Mouse (Mus musculus) neural tube, embryonic 15.5 days (tissue): Measurements from ENCODE around the gene C1ql1. TPM values are rescaled to one million over a fixed set of nuclear protein-coding genes. Genes with fewer than 3 reads are reported as not detected.

Experiments used
- ATAC-seq: fragments of 200-750 bp; cut with Nextera tagmentation; 2 replicates; pipeline ENCODE4 v1.8.0; 2017; ENCODE audit warnings: mild to moderate bottlenecking, moderate TSS enrichment, moderate library complexity; ENCODE audit not compliant: low FRiP score
- H3K27ac ChIP-seq: fragments of 300-500 bp; sonication (generic); replicated peaks from 2 replicates; pipeline ENCODE4 v1.5.1; 2015; ENCODE audit warnings: mild to moderate bottlenecking, inconsistent platforms
- H3K27me3 ChIP-seq: fragments of 300-500 bp; sonication (generic); replicated peaks from 2 replicates; pipeline ENCODE4 v1.6.1; 2015; ENCODE audit warnings: inconsistent platforms
- H3K36me3 ChIP-seq: fragments of 300-500 bp; sonication (generic); 2 replicates; pipeline ENCODE4 v1.6.1; 2015; ENCODE audit warnings: inconsistent platforms
- H3K4me1 ChIP-seq: fragments of 300-500 bp; sonication (generic); 2 replicates; pipeline ENCODE4 v1.6.1; 2015; ENCODE audit warnings: inconsistent platforms
- H3K4me2 ChIP-seq: fragments of 300-500 bp; sonication (generic); 2 replicates; pipeline ENCODE4 v1.6.1; 2015; ENCODE audit warnings: inconsistent platforms, mild to moderate bottlenecking, moderate library complexity
- H3K4me3 ChIP-seq: fragments of 300-500 bp; sonication (generic); replicated peaks from 2 replicates; pipeline ENCODE4 v1.5.1; 2015; ENCODE audit warnings: mild to moderate bottlenecking, inconsistent platforms
- H3K9ac ChIP-seq: fragments of 300-500 bp; sonication (generic); replicated peaks from 2 replicates; pipeline ENCODE4 v1.6.1; 2015; ENCODE audit warnings: mild to moderate bottlenecking, inconsistent platforms
- H3K9me3 ChIP-seq: fragments of 300-500 bp; sonication (generic); replicated peaks from 2 replicates; pipeline ENCODE4 v1.6.1; 2016; ENCODE audit warnings: inconsistent platforms
- WGBS: fragments of 180-500 bp; shearing (Covaris S2); methylation state at CpG from one replicate; pipeline ENCODE4 v1.1.7; 2015; ENCODE audit warnings: mixed read lengths; 5-methylcytosine and 5-hydroxymethylcytosine counted together
- polyA plus RNA-seq: library from polyadenylated mRNA; unstranded; fragments of >200 nt; fragmentation: Nextera tagmentation; extraction: Ambion mirVana; gene quantifications from 2 replicates; pipeline ENCODE4 v1.2.1, GENCODE M21; 2015

The C1ql1 gene
- polyA plus RNA-seq, 1 experiment from 2014 or later, result 4.4 TPM

- H3K27ac ChIP-seq, result no peak overlapping the region
- H3K36me3 ChIP-seq, result no peaks in the 10 kb centered on the region
- 88% methylated on average over 10 of the region's 10 CpGs for WGBS
- H3K4me3 ChIP-seq, result no peak overlapping the region
- no peaks in the 10 kb centered on the region for H3K9me3 ChIP-seq
- no peaks in the 10 kb centered on the region for H3K4me1 ChIP-seq
- H3K27me3 ChIP-seq, result peaks cover 23% of the 10 kb centered on the region; the same call in 1 of the 2 replicates
- H3K4me2 ChIP-seq, result no peak overlapping the region
- H3K9ac ChIP-seq, result no peak overlapping the region
- no peak for ATAC-seq
These were observed 15.8 kb downstream of the C1ql1 start for GRCm38 (mm10) chr11:102930672-102931071.

GRCm38 (mm10) chr11:102925351-102925717 lies 21.2 kb downstream of the C1ql1 start:
- peak overlapping the region; percentile 62 for H3K4me3 ChIP-seq
- H3K9ac ChIP-seq, result peak overlapping the region; percentile 46
- peak overlapping the region; percentile 74 for H3K27ac ChIP-seq
- WGBS, result 1% methylated on average over 10 of the region's 10 CpGs
- H3K4me2 ChIP-seq, result peak overlapping the region; percentile 94
- no peaks in the 10 kb centered on the region for H3K9me3 ChIP-seq
- H3K27me3 ChIP-seq, result peaks cover 5% of the 10 kb centered on the region; the same call in 1 of the 2 replicates
- H3K36me3 ChIP-seq, result no peaks in the 10 kb centered on the region
- ATAC-seq, result 0 out of 2 replicates have a peak, but pooled peaks have one; percentile 28
- peaks cover 11% of the 10 kb centered on the region for H3K4me1 ChIP-seq

GRCm38 (mm10) chr11:102924557-102925350 lies 21.7 kb downstream of the C1ql1 start, which contains the start of gene Kif18b:
Gene Kif18b, minus strand, starts transcription at chr11:102925124.
- H3K27ac ChIP-seq, result peak within 1 kb of the TSS; percentile 74
- H3K9ac ChIP-seq, result peak within 1 kb of the TSS; percentile 46
- peaks cover 11% of the 10 kb centered on the region for H3K4me1 ChIP-seq
- H3K4me2 ChIP-seq, result peak within 1 kb of the TSS; percentile 94
- WGBS, result under 1% methylated on average over 62 of the region's 62 CpGs
- peak; percentile 84 for ATAC-seq
- H3K9me3 ChIP-seq, result no peaks in the 10 kb centered on the region
- peak within 1 kb of the TSS; percentile 62 for H3K4me3 ChIP-seq
- H3K36me3 ChIP-seq, result no peaks in the 10 kb centered on the region
- peaks cover 5% of the 10 kb centered on the region; the same call in 1 of the 2 replicates for H3K27me3 ChIP-seq

GRCm38 (mm10) chr11:102921491-102921890 lies 25.0 kb downstream of the C1ql1 start:
- H3K9me3 ChIP-seq, result no peaks in the 10 kb centered on the region
- H3K36me3 ChIP-seq, result no peaks in the 10 kb centered on the region
- no peak overlapping the region for H3K4me2 ChIP-seq
- no peak overlapping the region for H3K4me3 ChIP-seq
- H3K27me3 ChIP-seq, result no peaks in the 10 kb centered on the region
- no peak for ATAC-seq
- H3K4me1 ChIP-seq, result peaks cover 11% of the 10 kb centered on the region
- no peak overlapping the region for H3K27ac ChIP-seq
- 74% methylated on average over 6 of the region's 6 CpGs for WGBS
- 0 out of 2 replicates have a peak overlapping the region, but pooled peaks have one; percentile 17 for H3K9ac ChIP-seq

GRCm38 (mm10) chr11:102918077-102918476 lies 28.4 kb downstream of the C1ql1 start:
- Histone ChIP-seq H3K36me3 (no peaks in the 10 kb centered on the region), H3K4me3 (no peak overlapping the region), H3K4me1 (0 out of 2 replicates have a peak, but pooled peaks cover 2% of the 10 kb centered on the region), H3K9me3 (no peaks in the 10 kb centered on the region), H3K27ac (no peak overlapping the region), H3K27me3 (no peaks in the 10 kb centered on the region), H3K4me2 (no peak overlapping the region), H3K9ac (no peak overlapping the region)
- no peak for ATAC-seq
- 60% methylated on average over 4 of the region's 4 CpGs for WGBS

GRCm38 (mm10) chr11:102915380-102915779 lies 31.1 kb downstream of the C1ql1 start:
- Histone ChIP-seq H3K9ac (no peak overlapping the region), H3K4me1 (0 out of 2 replicates have a peak, but pooled peaks cover 3% of the 10 kb centered on the region), H3K27ac (no peak overlapping the region), H3K4me2 (no peak overlapping the region), H3K4me3 (no peak overlapping the region), H3K27me3 (no peaks in the 10 kb centered on the region), H3K36me3 (no peaks in the 10 kb centered on the region), H3K9me3 (no peaks in the 10 kb centered on the region)
- WGBS, result 94% methylated on average over 9 of the region's 9 CpGs
- no peak for ATAC-seq

GRCm38 (mm10) chr11:102911376-102911775 lies 35.1 kb downstream of the C1ql1 start:
- Histone ChIP-seq H3K27ac (no peak overlapping the region), H3K27me3 (no peaks in the 10 kb centered on the region), H3K9ac (no peak overlapping the region), H3K4me2 (no peak overlapping the region), H3K4me1 (0 out of 2 replicates have a peak, but pooled peaks cover 3% of the 10 kb centered on the region), H3K9me3 (no peaks in the 10 kb centered on the region), H3K4me3 (no peak overlapping the region), H3K36me3 (no peaks in the 10 kb centered on the region)
- 54% methylated on average over 7 of the region's 7 CpGs for WGBS
- ATAC-seq, result no peak

GRCm38 (mm10) chr11:102903654-102904053 lies 42.8 kb downstream of the C1ql1 start:
- Histone ChIP-seq H3K9ac (no peak overlapping the region), H3K36me3 (no peaks in the 10 kb centered on the region), H3K27ac (no peak overlapping the region), H3K4me2 (no peak overlapping the region), H3K27me3 (peaks cover 8% of the 10 kb centered on the region; the same call in 1 of the 2 replicates), H3K4me1 (peaks cover 17% of the 10 kb centered on the region), H3K9me3 (no peaks in the 10 kb centered on the region), H3K4me3 (no peak overlapping the region)
- ATAC-seq, result no peak
- WGBS, result 62% methylated on average over 7 of the region's 7 CpGs

GRCm38 (mm10) chr11:102902107-102902506 lies 44.4 kb downstream of the C1ql1 start:
- H3K4me3 ChIP-seq, result no peak overlapping the region
- no peak overlapping the region for H3K27ac ChIP-seq
- WGBS, result 82% methylated on average over 5 of the region's 5 CpGs
- peaks cover 9% of the 10 kb centered on the region; the same call in 1 of the 2 replicates for H3K27me3 ChIP-seq
- no peak for ATAC-seq
- H3K36me3 ChIP-seq, result no peaks in the 10 kb centered on the region
- H3K4me2 ChIP-seq, result no peak overlapping the region
- H3K4me1 ChIP-seq, result peaks cover 25% of the 10 kb centered on the region
- no peaks in the 10 kb centered on the region for H3K9me3 ChIP-seq
- H3K9ac ChIP-seq, result no peak overlapping the region

- no peaks in the 10 kb centered on the region for H3K36me3 ChIP-seq
- WGBS, result 72% methylated on average over 4 of the region's 4 CpGs
- H3K4me3 ChIP-seq, result no peak overlapping the region
- ATAC-seq, result no peak
- peaks cover 25% of the 10 kb centered on the region for H3K4me1 ChIP-seq
- H3K9me3 ChIP-seq, result no peaks in the 10 kb centered on the region
- no peak overlapping the region for H3K9ac ChIP-seq
- H3K27me3 ChIP-seq, result peaks cover 14% of the 10 kb centered on the region
- no peak overlapping the region for H3K4me2 ChIP-seq
- H3K27ac ChIP-seq, result no peak overlapping the region
These were observed 45.3 kb downstream of the C1ql1 start for GRCm38 (mm10) chr11:102901199-102901598.

- Histone ChIP-seq H3K36me3 (no peaks in the 10 kb centered on the region), H3K9me3 (no peaks in the 10 kb centered on the region), H3K4me3 (no peak within 1 kb of the TSS), H3K27me3 (peaks cover 18% of the 10 kb centered on the region), H3K4me1 (peaks cover 25% of the 10 kb centered on the region), H3K4me2 (no peak within 1 kb of the TSS), H3K9ac (no peak within 1 kb of the TSS), H3K27ac (no peak within 1 kb of the TSS)
- WGBS, result 11% methylated on average over 7 of the region's 7 CpGs
- ATAC-seq, result 0 out of 2 replicates have a peak, but pooled peaks have one; percentile 45
These were observed 45.7 kb downstream of the C1ql1 start, which contains the start of gene Gfap for GRCm38 (mm10) chr11:102900763-102901162. Gene Gfap, minus strand, starts transcription at chr11:102900912.

GRCm38 (mm10) chr11:102898408-102898807 lies 48.1 kb downstream of the C1ql1 start:
- no peaks in the 10 kb centered on the region for H3K9me3 ChIP-seq
- peaks cover 40% of the 10 kb centered on the region for H3K27me3 ChIP-seq
- H3K27ac ChIP-seq, result peak overlapping the region; percentile 30; the same call in 1 of the 2 replicates
- H3K36me3 ChIP-seq, result no peaks in the 10 kb centered on the region
- peaks cover 13% of the 10 kb centered on the region for H3K4me1 ChIP-seq
- peak; percentile 60; the same call in 1 of the 2 replicates for ATAC-seq
- H3K4me3 ChIP-seq, result no peak overlapping the region
- H3K9ac ChIP-seq, result no peak overlapping the region
- H3K4me2 ChIP-seq, result no peak overlapping the region
- 63% methylated on average over 9 of the region's 9 CpGs for WGBS
